Mouse (Mus musculus) MEL-GATA-1-ER (cell line): ENCODE data around the gene Reln.
A peak's percentile ranks its signal among the peaks of the same experiment; 100 is the strongest.

Experiments
- DNase-seq: peaks from one replicate; pipeline ENCODE4 v3.0.0-alpha.2; 2012; ENCODE audit warnings: low read depth; ENCODE audit errors: extremely low read depth

Reln gene

GRCm38 (mm10) chr5:22344556-22344975 is at the start of gene Reln:
Gene Reln (minus strand): TSS chr5:22344702.
- no peak for DNase-seq

- DNase-seq, result no peak
These were observed 44.0 kb upstream of the Reln start for GRCm38 (mm10) chr5:22388502-22388901.

- DNase-seq, result no peak
These were observed 16.0 kb upstream of the Reln start for GRCm38 (mm10) chr5:22360510-22360909.

DNA sequence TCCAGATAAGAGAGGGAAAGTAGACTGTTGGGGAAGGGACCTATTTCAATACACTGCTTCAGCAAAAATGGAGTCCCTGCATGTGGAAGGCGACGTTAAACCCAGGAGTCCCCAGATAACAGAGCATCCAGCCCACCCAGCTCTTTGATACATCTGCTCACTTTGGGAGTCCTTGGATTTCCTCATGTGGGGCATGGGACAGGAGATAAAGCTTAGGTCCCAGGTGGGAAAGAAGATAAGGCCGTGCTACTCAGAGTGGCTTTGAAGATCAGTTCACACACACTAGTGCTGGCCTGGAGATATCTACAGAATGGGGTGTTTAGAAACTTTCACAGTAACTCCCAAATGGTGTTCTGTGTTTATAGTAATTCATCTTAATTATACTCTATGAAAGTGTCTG is 3.9 kb upstream of the Reln start:
- peak; percentile 99 for DNase-seq

DNA sequence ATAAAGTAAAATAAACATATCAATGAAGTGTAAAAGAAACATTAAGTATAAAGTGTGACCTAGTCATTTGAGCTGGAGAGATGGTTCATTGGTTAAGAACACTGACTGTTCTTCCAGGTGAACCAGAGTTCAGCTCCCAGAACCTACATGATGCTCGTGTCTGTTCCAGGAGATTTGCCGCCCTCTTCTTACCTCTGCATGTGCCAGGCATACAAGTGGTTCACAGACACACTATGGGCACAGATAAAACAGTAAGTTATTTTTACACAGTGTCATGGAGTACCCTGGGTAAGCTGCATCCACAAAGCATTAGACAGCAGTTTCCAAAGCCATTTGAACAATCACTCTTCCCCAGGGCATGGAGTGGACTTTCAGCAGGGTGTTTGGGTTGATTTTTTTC is 3.2 kb upstream of the Reln start:
- DNase-seq, result no peak

DNA sequence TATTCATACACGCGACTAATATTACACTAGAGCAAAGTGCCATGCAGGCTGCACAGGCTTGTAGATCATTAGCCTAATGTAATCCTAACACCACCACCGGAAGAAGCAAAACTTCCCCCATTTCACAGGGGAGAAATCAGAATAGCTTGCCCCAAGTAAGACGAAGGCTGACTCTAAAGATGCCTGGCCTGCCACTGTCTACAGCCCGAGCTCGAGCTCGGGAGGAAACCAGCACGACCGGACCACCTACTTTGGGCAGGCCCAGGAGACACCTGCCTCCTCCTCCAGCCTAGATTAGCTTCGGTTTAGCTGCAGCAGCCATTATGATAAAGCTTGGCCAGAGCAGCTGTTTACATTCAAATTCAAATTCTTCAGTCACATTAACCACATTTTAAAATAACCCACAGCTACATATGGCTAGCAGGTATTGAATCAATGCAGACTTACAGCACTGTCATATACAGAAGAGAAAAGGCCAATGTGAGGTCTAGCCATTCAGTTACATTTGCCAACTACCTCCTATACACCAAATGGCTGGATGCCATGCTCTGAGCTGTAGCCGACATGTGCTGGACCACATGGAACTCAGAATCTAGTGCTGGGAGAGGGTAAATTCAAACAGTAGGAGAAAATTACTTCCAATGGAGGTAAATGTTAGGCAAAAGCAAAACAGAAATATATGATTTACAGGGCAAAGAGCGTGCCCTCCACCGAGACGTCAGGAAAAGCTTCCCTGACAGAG is 1.6 kb upstream of the Reln start:
- DNase-seq, result no peak

GRCm38 (mm10) chr5:22344976-22345651 is 612 bp upstream of the Reln start:
- DNase-seq, result no peak

DNA sequence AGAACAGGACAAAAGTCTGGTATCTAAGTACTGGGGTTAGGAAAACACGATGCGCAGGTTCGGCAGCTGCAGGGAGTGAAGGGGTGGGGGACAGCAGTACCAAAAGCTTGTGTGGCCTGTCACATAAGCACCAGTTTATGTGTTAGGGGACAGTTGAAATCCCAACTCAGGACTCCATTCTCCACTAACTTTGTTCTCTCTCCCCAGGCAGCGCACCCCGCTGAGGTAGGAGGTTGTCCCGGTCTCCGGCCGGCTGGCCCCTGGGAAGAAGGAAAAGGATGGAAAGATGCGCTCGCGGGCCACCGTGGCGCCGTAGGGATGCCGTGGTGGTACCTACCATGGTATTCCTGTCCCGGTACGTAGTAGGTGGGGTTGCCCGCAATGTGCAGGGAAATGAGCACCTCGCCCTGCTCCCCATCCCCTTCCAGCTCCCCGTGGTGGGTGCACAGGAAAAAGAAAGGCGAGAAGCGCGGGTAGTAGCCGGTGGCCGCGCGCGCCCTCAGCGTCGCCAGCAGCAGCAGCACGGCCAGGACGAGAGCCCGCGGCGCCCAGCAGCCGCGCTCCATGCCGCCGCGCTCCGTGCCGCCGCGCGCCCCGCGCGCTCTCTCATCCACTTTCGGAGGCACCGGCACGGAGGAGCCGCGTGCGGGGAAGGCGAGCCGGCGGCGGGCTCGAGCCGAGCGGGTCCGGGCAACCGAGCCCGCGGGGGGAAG is 503 bp downstream of the Reln start:
- no peak for DNase-seq

DNA sequence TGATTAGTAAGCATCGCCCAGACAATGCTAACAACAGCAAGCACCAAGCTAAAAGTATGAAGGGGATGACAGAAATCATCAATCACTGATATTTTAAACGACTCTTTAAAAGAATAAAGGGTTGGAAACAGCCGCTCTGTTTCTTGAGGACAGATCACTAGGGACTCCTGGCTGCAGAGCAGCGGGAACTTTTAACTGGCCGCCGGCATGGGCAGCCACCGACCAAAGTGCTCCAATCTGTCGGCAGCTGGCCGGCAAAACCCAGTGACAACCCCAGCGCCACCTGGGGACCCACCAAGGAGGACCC is 1.0 kb downstream of the Reln start:
- DNase-seq, result no peak

- DNase-seq, result no peak
These were observed 2.0 kb downstream of the Reln start for GRCm38 (mm10) chr5:22342461-22342860.

GRCm38 (mm10) chr5:22340991-22341390 is 3.5 kb downstream of the Reln start:
- no peak for DNase-seq

DNA sequence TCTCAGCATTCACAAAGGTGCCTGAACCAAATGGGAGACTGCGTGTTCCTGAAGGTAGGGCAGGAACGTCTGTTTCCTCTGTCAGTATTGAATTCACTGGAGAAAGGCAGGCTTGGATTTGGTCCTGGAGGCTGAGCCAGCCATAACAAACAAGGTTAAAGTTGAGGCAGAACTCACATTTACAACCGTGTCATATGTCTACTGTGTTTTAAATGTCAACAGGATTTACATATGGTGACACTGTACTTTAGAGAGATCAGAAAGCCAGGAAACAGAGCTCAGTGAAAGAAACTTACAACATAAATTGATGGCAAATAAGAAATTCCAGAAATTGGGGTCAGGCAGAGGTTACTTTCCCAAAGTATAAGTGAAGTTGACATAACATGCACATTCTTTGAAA is 9.1 kb downstream of the Reln start:
- DNase-seq, result no peak

- no peak for DNase-seq
These were observed 13.7 kb downstream of the Reln start for GRCm38 (mm10) chr5:22330802-22331201.

GRCm38 (mm10) chr5:22328431-22329359 is 15.8 kb downstream of the Reln start:
- DNase-seq, result no peak

GRCm38 (mm10) chr5:22327170-22327569 is 17.3 kb downstream of the Reln start:
- no peak for DNase-seq

DNA sequence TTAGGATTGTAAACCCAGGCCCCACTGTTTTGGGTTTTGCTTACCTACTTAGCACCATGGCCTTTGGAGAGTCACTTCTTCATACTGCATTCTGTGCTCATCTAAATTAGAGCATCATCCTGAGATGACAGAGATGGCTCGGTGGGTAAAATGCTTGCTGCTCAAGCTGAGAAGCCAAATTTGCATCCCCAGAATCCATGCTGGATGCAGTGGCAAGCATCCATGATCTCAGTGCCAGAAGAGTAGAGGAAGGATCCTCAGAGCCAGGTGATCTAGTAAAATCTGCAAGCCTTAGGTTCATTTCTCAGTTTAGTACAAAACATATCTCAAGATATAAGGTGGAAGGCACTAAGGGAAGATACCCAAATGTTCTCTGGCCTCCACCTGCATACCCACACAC is 20.7 kb downstream of the Reln start:
- DNase-seq, result no peak

- no peak for DNase-seq
These were observed 26.7 kb downstream of the Reln start for GRCm38 (mm10) chr5:22317807-22318206.

DNA sequence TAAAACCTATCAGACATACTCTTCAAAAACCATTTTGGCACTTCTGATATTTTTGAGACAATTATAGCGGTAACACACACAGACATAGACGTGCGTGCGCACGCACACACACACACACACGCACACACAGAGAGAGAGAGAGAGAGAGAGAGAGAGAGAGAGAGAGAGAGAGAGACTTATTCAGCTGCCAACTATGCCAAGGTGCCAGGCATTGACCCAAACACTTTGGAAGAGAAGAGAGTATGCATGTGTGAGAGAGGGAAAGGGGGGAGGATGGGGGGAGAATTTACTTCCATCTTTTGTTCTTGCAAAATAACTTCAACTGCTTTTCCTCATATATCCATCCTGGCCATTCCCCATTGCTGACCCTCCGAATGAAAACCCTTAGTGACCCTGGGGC is 28.0 kb downstream of the Reln start:
- DNase-seq, result no peak

GRCm38 (mm10) chr5:22315990-22316389 is 28.5 kb downstream of the Reln start:
- DNase-seq, result no peak

DNA sequence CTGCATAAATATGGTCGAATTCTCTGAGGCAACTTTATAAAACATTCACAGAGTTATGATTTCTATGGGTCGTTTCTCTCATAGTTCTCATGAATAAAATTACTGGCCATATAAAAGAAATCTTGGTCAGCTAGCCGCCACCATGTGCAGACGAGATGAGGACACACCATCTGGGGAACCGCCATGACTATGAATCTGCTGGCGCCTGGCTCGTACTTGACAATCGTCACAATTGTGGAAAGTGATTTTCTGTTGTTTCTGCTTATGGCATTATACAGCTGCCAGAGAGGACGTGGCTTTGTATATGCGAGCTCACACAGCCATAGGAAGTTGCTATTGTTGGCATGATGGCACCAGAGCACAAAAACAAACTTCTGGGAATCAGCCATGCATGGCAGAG is 31.5 kb downstream of the Reln start:
- DNase-seq, result no peak

DNA sequence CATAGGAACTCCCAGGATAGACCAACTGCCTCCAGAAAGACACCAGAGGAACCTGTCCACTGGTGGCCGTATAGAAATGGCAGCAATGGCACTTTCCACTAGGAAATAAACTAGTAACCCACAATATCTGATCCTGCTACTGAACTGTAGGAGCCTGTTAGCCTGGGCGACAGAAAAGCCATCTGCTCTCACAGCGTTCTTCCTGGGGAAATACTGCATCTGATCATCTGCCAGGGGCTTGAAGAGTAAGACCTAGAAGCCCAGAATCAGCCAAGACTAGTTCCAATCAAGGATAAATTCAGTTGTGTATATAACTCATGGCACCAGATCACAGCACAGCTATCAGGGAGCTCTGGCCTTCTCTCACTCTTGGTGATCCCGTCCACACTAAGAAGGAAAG is 33.5 kb downstream of the Reln start:
- no peak for DNase-seq

DNA sequence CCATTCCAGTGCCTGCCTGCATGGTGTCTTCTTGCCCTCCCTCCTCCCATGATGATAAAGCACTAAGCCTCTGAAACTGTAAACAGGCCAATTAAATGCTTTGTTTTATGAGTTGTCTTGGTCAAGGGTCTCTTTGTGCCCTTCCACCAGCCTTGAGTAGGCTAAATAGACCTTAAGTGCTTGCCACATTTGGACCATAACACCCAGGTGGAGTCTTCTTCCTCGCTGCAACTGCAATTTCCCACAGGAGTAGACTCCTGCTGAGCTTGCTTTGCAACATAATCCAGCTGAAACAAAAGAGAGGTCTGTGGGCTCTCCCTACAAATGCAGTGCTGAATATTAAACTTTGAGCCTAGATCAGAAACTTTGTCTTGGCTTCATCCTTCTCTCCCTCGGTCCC is 35.5 kb downstream of the Reln start:
- no peak for DNase-seq
